Mouse (Mus musculus) mature B cell (primary cell): ENCODE data around the gene Vtn.

ENCODE experiments used
- in situ Hi-C: fragments of 300-500 bp; cut with MboI; formaldehyde crosslinking; loops from 2 replicates; pipeline ENCODE4 v1.14.3; 2019

The Vtn gene

DNA sequence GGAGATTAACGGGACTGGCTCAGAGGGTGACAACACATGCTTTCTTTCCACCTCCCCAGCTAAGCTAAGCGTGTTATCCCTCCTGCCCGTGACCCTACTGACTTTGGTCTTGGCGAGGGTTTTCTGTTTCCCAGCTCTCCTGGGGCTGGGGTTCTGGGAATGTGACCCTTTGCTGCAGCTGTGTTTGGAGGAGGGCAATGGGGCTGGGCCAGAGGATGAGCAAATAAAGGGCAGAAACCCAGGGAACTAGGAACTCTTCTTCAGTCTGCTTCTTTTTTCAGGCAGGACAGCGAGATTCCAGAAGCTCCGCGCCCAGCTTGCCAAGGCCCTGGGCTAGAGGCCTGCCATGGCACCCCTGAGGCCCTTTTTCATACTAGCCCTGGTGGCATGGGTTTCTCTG, at the start of gene Vtn:
Gene Vtn, plus strand, starts transcription at position 88 of the 400 bp plus-strand sequence.
- in situ Hi-C loops: no loop called here

DNA sequence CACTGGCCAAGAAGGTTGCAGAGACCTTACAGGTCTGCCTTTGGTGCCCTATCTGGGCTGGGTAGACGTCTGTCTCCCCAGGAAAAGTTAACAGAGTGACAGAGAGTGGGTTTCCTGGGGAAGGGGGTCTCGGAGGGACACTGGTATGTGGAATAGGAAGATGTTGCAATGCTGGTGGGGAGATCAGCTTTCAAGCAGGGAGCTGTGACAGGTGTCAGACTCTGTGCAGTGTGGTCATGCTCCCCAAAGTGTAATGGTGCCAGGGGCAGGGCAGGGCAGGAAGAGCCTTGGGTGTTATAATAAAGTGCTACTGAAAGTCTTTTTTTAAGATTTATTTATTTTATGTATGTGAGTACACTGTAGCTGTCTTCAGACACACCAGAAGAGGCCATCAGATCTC, 48.6 kb upstream of the Vtn start:
- in situ Hi-C loops: no loop called here

DNA sequence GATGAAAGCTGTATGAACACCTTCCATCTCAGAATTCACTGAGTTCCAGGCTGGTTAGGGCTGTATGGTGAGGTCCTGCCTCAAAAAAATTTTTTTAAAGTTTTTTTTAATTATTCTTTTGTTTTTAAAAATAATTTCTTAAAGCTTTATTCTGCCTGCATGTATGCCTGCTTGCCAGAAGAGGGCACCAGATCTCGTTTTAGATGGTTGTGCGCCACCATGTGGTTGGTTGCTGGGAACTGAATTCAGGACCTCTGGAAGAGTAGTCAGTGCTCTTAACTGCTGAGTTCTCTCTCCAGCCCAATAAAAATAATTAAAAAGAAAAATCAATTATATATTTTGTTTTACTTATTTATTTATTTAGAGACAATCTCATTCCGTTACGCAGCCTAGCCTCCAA, 45.2 kb upstream of the Vtn start:
- in situ Hi-C loops: no loop called here

DNA sequence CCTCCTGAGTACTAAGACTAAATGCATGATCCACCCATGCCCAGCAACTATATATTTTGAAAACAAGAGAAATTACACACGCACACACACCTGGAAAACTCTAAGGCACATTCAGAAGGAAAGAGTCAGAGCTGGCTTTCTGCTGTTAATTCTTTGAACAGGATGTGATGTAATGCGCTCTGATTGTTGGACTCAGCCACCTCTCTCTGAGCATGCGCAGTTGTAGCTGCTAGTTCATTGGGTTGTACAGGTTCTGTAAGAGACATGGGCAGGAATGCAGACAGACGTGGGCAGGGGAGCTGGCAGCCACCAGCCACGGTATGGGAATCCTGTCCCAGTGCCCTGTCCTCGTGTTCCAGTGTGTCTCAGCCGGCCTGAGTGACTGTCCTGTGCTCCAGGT, 44.6 kb upstream of the Vtn start:
- in situ Hi-C loops: no loop called here

DNA sequence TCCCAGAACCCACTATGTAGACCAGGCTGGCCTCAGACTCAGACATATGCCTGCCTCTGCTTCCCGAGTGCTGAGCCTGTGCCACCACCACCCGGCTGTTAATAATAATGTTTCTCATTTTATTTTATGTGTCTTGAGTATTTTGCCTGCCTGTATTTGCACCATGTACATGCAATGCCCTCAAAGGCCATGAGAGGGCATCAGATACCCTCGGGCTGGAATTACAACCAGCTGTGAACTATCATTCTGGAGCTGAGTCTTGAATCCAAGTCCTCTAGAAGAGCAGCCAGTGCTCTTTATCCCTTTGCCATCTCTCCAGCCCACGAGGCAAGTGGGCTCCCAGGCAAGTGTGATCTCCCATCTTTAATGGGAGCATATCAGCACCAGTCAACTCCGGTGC, 43.6 kb upstream of the Vtn start:
- in situ Hi-C loops: no loop called here

DNA sequence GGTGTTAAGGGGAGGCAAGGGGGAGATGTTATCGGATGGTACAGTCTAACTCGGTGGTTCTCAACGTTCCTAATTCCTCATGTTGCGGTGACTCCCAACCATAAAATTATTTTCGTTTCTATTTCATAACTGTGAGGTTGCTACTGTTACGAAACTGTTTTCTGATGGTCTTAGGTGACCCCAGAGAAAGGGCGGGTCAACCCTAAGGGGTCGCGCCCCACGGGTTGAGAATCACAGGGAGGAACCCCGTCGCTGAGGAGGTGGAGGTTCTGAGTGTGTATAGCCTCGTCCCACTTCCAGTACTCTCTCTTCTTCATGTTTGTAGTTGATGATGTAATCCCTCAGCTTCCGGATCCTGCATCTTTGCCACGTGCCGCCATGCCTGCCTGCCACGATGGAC, 40.2 kb upstream of the Vtn start:
- in situ Hi-C loops: no loop called here

DNA sequence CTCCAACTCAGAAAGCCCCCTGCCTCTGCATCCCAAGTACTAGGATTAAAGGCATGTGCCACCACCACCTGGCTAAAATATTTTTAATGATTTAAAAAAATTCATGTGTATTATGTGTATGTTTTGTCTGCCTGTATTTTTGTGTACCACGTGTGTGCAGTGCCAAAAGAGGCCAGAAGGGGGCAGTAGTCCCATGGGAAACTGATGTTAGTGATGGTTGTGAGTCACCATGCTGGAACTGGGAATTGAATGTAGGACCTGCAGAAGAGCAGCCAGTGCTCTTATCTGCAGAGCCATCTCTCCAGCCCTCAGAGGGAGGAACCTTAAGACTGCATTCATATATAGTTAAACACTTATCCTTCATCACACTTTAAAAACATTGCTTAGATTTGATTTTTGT, 37.0 kb upstream of the Vtn start:
- in situ Hi-C loops: no loop called here

DNA sequence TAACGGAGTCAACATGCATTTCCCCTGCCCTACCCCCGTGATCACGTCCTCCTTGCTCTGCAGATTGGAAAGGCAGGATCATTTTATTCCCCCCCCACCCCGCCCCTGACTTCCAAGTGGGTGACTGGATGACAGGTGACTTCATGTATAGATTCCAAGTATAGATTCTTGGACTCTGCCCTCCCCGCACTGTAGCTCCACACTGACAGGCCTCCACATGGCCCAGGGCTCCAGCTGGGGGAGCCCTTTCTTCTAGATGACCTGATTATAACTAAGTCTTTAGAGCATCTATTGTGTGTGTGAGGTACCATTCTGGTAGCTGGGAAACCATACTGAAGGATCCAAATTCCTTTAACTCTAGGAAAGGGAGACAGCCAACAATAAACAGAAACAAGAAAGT, 36.2 kb upstream of the Vtn start:
- in situ Hi-C loops: no loop called here

DNA sequence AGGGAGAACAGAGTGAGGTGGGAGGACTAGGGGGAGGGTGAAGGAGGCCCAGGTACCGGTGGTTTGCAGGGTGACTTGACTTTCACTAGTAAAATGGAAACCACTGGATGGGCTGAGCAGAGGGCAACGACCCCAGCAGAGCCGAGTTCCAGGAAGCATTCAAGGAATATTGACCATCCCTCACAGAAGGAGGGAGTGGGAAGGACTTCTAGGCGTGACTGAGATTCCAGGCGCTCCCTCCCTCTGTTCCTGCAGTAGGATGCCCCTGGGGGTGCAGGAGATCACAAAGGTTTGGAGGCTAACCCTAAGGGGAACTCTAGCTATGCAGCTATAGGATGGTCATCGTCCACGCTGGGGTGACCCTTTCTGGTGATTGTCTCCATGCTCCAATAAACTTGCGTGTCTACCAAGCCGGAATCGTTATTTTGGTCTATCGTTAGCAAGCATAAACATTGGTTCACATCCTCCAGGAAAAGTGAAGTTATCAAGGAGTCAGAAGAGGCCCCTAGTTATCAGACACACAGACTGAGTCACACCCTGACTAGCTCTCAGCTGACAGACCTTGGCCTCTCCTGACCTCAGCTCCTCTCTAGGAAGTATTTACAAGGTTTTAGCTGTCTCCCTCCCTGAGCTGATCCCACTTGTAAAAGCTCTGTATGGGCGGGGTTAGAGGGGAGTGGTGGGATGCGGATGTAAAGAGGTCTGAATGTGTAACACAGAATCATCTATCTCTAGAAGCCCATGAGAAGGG, 35.4 kb upstream of the Vtn start:
- in situ Hi-C loops: no loop called here

DNA sequence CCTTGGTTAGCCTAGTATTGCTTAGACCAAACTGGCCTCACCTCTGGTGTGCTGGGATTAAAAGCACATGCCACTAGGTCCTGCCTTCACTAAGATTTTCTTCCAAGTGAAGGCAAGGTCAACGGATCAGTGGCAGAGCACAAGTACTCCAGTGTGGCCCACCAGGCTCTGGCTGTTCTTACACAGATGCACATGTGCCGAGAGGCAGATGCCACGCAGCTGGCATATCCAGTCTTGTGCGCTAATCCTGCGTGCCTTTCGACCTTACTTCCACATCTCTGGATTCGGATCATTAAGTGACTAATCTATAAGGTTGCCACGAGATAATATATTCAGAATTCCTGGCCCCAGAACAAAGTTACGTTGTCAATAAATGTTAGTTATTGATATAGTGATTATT, 33.8 kb upstream of the Vtn start:
- in situ Hi-C loops: no loop called here

DNA sequence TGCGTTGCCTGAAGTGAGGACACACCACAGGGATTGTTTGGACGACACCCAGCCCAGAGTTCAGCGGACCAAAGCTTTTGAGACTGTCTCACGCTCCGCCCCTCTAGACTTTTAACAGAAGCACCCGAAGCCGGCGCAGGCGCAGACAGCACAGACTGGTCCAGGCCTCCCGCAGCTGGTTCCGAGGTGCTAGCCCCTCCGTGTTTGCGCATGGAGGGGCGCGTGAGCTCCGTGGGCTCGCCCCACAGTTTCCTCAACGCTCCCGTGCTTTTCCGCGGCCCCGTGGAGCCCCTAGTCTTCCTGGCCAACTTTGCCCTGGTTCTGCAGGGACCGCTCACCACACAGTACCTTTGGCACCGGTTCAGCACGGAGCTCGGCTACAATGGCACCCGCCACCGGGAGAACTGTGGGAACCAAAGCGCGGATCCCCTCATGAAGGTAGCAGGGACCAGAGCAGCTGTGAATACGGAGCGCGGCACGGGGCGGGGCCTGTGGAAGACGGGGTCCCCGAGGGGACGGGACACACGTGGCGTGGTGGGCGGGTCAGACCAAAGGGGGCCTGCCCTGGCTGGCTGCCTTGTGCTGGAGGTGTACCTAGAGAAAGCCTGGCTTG, 33.2 kb upstream of the Vtn start, which contains the start of gene Slc46a1:
Gene Slc46a1, plus strand, starts transcription at position 130 of the 613 bp plus-strand sequence.
- in situ Hi-C loops: no loop called here

DNA sequence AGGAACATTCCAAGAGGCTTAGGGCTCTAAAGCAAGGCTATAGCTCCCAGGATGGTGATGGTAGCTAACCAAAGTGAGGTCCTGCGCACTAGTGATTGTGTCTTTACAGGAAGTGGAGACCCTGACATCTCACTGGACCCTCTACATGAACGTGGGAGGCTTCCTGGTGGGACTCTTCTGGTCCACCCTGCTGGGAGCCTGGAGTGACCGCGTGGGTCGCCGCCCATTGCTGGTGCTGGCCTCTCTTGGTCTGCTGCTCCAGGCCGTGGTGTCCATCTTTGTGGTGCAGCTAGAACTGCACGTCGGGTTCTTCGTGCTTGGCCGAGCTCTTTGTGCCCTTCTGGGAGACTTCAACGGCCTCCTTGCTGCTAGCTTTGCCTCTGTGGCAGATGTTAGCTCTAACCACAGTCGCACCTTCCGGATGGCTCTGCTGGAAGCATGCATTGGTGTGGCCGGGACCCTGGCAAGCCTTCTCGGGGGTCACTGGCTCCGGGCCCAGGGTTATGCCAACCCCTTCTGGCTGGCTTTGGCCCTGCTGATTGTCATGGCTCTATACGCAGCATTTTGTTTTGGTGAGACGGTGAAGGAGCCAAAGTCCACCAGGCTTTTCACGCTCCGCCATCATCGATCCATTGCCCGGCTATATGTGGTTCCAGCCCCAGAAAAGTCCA, 32.5 kb upstream of the Vtn start:
- in situ Hi-C loops: no loop called here

DNA sequence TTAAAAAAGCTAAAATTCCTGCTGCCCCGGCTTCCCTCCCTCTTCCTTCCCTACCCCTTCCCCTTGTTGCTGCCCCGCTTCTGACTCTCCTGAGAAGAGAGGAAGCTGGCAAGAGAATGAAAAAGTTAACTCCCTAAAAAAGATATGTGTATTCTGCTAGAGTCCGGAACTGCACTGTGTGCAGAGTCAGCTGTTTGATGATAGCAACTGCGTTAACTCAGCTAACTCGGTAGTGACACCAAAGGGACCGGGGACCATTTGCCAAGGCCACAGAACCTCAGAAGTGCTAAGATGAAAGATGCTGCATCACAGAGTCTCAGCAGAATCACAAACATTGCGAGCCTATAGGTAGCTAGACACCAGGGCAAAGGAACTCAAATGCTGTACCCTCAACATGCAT, 31.4 kb upstream of the Vtn start:
- in situ Hi-C loops: no loop called here

DNA sequence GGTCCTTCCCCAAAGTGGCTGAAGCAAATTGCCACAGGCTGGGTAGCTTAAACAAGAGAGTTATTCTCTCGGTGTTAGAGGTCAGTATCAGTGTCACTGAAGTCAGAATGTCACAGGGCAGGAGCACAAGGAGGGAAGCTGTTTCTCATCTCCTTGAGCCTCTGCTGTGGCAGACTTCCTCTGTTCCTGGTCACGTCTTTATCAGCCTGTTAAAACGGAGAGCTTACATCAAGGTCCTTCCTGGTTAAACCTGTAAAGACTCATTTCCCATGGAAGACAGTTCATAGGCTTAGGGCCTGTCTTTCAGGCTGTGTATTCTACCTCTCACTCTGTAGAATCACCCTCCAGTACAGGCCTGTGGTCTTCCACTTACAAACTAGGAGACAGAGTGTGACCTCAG, 31.0 kb upstream of the Vtn start:
- in situ Hi-C loops: no loop called here

DNA sequence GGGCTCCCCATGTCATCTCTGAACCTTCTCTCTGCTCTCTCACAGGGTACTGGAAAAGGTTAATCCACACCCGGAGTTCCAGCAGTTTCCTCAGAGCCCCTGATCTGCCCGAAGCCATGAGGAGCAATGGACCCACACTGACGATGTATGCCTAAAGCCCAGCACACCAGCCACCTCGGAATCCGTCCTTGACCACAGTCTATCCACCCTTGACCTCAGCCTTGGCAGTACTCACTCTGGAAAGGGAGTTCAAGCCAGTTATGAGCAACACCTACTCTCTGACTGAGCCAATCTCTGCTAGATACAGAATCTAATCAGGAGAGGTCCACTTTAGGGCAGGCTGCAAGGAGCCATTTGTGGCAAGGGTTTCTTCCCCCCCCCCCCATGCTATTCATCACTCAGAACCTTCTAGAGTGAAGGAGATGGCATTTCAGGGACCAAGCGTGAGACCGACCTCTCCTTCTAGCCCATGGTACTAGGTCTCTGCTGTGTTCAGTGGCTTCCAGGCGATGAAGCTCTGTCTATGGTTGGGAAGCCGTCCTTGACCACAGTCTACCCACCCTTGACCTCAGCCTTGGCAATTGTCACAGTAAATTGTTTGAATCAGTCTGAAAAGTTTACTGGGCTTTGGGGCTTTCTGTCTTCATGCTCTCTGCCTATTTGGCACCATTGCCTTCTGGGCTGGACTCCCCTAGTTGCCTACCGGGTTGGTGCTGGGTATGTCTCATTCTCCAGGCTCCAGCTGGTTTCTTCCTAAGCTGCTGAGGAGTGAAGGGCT, 27.4 kb upstream of the Vtn start:
- in situ Hi-C loops: no loop called here

DNA sequence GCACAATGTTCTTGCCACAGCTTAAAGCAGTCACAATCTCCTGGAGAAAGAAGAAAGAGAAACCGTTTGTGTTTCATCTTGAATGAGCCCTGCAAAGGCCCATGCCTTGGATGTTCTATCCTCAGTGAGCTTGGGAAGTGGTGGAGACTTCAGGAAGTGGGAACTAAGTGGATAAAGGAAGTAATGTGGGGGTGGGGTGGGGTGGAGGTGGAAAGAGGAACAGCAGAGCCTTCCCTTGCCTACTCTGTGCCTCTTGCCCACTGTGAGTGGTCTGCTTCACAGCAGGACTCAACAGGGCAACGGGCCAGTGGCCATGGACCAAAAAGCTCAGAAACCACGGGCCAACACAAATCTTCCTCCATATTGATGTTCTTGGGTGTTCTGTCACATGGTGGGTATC, 23.6 kb upstream of the Vtn start:
- in situ Hi-C loops: no loop called here

DNA sequence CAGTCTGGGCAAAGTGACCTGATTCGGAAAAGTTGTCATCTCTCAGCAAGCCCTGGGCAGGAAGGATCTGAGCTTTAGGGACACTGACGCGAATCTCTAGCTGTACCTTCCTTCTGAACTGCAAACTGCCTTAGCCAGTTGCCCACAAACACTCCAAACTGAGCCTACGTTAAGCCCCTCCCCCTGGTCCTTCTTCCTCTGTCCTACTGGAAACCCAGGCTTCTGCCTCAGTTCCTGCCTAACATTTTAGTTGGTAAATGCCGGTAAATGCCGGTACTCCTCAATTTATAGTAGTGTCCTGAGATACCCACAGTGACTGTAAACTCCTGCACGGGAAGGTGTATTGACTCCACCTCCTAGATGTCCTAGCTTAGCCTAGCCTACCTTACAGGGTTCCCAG, 15.3 kb upstream of the Vtn start:
- in situ Hi-C loops: no loop called here

DNA sequence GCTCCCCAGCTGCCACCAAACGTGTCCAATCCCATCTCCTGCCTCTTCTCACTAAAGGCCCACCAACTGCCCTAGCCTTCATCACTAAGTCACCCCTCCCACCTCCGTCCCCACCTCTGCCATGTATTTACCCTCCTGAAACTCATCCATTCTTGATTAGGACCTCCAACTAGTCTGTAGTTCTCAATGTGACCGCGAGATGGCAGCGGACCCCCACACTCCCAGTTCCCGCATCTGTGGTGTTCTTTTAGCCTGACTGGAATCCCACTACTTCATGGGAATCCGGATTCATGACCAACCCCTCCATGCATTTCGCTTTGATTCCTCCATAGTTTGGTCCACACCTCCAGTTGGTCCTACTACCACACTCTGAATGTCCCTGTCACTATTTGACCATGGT, 10.7 kb upstream of the Vtn start:
- in situ Hi-C loops: no loop called here

DNA sequence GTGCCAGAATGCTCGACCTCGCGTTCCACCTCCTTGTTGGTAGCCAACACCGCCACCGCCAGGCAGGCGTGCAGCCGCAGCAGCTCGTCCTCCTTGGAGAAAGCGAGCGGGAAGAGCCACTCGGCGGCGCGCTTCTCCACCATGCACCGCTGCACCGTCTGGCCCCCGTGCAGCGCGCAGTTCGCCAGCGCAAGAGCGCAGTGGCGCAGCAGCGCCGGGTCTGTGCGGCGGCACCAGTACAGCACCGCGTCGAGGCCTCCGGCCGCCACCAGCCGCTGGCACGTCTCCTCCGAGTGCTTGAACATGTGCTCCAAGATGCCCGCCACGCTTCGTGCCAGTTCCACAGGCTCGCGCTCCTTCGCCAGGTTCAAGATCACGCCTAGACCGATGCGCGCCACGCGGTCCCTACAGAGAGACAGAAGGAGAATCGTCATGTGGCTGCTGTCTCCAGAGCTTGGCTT, 8.1 kb upstream of the Vtn start:
- in situ Hi-C loops: no loop called here

DNA sequence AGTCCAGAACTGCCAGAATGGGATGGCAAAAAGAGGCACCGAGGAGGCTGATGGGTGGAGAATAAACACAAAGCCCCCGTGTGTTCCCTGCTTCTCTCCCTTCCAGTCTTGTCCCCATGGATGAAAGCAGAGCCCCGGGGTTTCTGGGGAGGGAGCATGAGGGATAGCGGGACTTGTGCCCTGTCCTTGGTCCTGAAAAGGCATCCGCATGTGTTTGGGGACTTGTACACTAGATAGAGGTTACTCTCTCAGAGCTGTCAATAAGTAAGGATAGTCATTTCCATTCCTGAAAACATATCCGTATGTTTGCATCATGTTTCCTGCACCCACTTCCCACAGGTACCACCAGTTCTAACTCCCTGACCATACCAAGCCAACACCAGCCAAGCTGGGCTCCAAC, 3.0 kb upstream of the Vtn start:
- in situ Hi-C loops: no loop called here

DNA sequence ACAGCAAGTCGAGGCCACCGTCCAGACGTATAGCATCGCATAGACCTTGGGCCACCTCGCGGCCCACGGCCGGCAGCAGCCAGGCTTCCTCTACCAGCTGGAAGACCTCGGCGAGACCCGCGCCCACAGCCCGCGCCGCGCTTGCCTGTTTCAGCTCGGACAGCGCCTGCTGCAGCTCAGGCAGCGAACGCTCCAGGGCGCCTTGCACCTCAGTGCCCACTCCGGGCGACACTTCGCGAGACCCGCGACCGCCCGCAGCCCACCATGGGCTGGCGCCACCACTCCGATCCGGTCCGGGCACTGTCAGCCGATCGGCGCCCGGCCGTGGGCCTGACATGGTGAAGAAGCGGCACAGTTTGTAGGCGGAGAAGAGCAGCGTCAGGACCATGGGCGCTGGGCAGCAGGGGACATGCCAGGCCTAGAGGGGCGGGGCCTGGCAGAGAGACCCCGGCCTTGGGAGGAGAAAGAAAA, 1.8 kb upstream of the Vtn start:
- in situ Hi-C loops: no loop called here
